Mouse (Mus musculus): Measurements from ENCODE around the gene Map2k7. TPM values are rescaled to one million over a fixed set of nuclear protein-coding genes. Genes with fewer than 3 reads are reported as not detected.

Gene Map2k7
- polyA plus RNA-seq (2014; fragmentation: Illumina TruSeq; extraction: RNeasy Lipid Tissue Mini Kit (QIAGEN cat#74804); ENCODE audit: low read depth, low replicate concordance) = 47.0 TPM

DNA sequence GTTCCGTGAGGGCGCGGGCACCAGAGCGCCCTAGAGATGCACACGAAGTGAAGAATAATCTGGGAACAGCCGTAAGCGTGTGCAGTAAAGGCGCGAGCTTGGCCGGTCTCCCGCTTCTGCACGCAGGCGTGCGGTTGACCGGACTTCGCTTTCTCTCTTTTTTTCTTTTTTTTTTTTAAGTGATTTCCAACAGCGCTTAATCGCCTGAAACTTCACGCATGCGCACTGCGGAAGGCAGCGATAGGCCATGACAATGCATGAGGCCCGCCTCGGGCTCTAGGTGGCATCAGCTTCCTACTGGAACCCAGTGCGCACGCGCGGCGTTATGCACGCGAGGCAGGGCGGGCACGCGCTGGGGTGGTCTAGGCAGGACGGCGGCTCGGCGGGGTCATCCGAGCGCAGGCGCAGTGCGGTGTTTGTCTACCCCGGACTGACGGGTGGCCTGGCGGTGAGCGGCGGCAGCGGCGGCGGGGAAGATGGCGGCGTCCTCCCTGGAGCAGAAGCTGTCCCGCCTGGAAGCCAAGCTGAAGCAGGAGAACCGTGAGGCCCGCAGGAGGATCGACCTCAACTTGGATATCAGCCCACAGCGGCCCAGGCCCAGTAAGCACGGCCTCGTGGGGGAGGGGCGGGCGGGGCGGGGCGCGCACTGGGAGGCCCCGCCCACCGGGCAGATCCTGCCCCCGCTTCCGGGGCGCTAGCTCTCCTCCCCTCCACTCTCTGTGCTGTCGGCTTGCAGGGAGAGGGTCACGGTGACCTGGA lies at the start of gene Map2k7, which contains the start of gene Gm49320:
Gene Map2k7, plus strand, starts transcription at position 307 of the 759 bp plus-strand sequence.
Gene Gm49320, plus strand, starts transcription at position 432 of the 759 bp plus-strand sequence.

DNA sequence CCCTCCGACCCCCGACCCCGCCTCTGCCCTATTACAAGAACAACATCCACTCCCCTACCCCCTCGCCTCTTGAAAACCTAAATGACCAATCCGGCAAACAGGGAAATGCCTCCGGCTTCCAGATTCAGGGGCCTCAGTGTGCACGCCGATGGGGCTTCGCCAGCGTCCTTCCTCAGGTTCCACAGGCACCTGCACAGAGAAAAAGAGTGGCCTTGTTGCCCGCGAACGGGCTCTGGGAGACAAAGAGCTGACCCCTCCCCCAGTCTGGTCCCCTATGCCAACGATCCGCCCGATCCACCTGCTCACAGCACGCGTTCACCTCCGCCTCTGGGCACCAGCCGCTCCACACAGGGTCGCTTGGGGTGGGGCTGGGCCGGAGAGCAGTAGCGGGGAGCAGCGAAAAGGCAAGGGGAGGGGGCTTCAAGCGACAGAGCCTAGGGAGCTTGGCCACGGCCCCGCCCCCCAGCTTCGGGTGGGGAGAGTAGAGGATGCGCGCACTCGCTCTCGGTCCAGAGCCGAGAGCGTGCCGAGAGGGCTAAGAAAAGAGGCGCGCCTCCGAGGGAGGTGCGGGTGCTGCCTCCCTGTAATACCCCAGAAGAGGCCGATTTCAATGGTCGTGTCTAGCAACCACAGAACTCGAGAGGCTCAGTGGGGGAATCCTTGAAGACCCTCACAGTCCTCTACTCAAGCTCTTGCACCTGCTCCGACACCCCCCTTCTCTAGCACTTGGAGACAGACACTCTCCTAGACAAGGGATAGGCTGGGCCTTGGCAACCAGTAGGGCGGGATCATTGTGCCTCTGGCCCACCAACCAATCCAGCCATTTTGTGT lies 21.5 kb upstream of the Map2k7 start, which contains the start of gene Prr36:
Gene Prr36, minus strand, starts transcription at position 669 of the 831 bp plus-strand sequence.

DNA sequence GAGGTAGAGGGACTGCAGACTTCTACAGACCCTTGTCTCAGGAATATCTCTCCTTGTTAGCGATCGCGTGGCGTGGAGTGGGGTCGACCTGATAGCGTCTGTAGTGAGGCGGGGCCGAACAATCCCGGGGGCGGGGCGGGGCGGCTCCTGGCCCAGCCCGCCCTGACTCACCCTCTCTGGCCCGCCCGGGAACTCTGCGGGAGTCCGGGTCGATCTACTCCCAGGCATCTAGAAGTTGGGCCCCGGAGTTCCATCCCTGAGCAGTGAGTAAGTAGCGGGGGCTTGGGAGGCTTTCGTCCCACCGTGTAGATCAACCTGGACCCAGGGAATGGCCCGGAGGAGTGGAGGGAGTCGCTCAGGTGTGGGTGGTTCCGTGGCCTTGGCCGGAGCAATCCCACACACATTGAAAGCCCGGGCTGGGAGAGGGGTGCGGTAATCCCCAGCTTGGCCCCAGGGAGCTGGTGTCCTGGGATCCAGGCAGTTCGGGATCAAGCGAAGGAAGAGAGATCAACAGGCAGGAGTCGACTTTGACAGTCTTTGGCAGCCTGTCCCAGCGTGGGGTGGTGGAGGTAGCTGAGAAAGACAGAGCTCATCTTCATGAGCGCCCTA lies 11.7 kb upstream of the Map2k7 start, which contains the start of gene Lrrc8e:
Gene Lrrc8e, plus strand, starts transcription at position 89 of the 609 bp plus-strand sequence.

DNA sequence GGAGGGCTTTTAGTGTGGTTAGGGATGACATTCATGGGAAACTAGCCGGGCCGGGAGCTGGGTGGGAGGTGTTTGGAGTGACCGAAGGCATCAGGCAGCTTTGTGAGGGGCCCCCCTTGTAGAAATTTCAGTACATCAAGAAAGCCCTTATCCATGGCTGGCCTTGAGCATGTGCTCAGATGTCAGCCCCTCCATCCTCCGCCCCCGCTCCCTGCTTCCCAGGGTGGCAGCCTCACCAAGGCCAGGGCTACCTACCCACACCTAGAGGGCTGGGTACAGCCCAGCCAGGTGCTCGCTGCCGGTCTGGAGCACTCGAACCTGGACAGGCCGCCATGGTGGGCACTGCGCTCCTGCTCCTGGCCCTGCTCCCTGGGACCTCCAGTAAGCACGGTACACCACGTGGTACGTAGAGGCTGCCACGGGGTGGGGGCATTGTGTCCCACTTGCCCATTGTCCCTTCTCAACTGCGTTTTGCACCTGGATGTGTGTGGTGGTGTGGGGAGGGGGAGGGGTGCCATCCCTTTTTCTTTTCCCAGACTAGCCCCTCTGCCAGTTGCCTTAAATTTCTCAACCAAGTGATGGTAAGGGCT lies 9.5 kb downstream of the Map2k7 start, which contains the start of gene Tgfbr3l:
Gene Tgfbr3l, plus strand, starts transcription at position 264 of the 590 bp plus-strand sequence.

DNA sequence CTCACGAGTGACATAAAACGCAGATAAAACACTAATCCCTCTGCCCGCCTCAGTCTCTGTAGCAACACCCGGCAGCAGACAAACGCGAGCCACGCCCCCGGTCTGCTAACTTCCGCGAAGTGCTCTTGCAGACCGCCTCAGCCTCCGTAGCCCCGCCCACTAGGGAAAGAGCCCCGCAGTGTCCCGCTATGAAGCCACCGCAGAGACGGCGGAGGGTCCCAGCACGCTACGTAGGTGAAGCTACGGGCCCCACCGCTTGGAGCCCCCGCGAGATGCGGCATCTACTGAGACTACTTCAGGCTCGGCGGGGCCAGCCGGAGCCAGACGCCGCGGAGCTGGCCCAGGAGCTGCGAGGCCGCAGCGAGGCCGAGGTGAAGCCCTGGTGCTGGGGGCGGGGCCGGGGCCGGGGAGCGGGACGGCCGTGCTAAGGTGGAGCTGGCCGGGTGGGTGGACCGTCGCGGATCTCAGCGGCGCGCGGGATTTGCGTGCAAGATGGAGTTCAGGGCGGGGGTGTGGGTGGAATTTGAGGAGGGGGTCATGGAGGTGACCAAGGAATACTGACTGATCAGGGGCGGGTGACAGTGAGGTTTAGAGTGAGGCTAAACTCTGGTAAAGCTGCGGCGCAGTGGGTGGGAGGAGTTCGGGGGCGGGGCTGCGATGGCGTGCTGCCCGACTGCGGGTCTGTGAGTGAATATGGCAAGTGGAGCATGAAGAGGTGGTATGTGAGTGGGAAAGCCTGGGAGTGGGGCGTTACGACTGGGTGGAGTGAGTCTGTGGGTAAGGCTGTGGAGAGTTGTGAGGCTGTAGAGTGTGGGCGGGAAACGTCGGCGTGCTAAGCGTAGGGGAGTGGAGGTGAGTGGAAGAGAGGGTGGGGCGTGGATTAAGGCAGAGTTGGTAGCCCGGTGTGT lies 14.6 kb downstream of the Map2k7 start, which contains the start of gene Snapc2:
Gene Snapc2, plus strand, starts transcription at position 147 of the 908 bp plus-strand sequence.

DNA sequence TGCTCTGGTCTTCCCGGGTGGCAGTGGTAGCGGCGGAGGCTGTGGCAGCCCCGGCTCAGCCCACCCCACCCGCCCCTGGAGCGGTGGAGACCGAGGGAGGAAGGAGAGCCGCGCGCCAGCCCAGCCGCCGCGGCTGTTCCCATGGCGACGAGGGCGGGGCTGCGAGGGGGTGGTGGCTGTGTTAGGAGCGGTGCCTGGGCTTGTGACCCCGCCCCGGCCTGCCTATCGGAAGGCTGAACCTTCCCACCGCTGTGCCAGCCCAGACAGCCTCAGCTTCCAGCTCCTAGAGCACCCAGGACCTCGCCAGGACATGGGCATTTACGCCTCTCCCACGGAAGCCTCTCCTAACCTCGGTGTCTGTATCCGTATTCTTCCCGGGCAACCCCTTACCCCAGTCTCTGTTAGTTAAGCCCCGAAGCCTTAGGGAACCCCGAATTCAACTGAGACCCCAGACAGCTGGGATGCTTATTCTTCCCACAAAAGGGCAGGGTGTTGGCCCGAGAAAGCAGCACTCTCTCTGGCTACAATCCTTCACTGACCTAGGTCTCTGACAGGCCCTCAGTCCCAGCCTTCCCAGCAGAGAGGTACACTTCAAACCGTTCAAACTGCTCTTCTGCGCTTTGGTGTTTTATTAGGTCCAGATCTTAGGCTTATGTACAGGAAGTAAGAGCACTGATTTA lies 20.7 kb downstream of the Map2k7 start, which contains the start of gene Ctxn1:
Gene Ctxn1, minus strand, starts transcription at position 150 of the 680 bp plus-strand sequence.

DNA sequence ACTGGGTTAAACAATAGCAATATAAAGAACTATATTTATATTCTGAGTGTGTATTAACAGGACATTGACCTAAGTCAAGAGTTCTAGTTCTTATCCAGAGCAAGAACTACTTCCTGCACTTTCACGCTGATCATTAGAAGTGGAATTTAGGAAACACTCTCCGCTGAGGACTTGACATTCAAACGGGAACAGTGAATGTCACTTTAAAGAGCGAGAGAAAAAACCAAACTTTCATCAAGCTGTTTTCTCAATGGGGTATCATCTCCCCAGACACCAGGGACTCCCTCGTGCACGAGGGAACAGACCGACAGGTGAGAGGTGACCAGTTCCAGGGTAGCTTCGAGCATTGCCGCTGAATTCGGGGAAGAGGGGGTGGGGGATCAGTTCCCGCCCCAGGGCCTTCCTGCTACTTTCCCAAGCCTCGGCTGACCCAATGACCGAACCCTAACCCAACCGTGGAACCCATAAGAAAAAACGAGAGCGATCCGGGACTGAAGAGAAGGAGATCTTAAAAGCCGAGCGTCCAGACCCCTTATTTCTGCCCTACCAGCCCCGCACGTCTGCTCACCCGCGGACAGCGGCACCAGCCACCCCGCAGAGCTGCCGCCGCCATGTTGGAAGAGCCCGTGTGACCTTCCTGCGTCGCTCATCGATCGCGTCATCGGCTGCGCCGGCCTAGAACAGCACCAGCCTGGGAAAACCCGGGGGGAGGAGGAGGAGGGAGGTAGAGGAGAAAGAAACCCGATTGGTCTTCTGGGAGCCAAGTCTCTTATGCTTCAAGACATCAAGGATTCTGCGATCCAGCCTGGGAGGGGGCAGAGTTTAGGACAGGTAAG lies 37.0 kb downstream of the Map2k7 start, which contains the start of gene Timm44:
Gene Timm44, minus strand, starts transcription at position 639 of the 836 bp plus-strand sequence.

Other genes starting within 250 kb of the Map2k7 start
- 46.3 TPM for gene Cd209f, start 132.9 kb upstream of the Map2k7 start, polyA plus RNA-seq (2014; fragmentation: Illumina TruSeq; extraction: RNeasy Lipid Tissue Mini Kit (QIAGEN cat#74804); ENCODE audit: low read depth, low replicate concordance)
- gene Cd209g, start 104.6 kb upstream of the Map2k7 start, polyA plus RNA-seq (2014; fragmentation: Illumina TruSeq; extraction: RNeasy Lipid Tissue Mini Kit (QIAGEN cat#74804); ENCODE audit: low read depth, low replicate concordance) = 17.3 TPM
- 28.6 TPM for gene Evi5l, start 72.2 kb upstream of the Map2k7 start, polyA plus RNA-seq (2014; fragmentation: Illumina TruSeq; extraction: RNeasy Lipid Tissue Mini Kit (QIAGEN cat#74804); ENCODE audit: low read depth, low replicate concordance)
- gene Prr36, start 21.3 kb upstream of the Map2k7 start, polyA plus RNA-seq (2014; fragmentation: Illumina TruSeq; extraction: RNeasy Lipid Tissue Mini Kit (QIAGEN cat#74804); ENCODE audit: low read depth, low replicate concordance) = 0.19 TPM
- 5.9 TPM for gene Lrrc8e, start 11.9 kb upstream of the Map2k7 start, polyA plus RNA-seq (2014; fragmentation: Illumina TruSeq; extraction: RNeasy Lipid Tissue Mini Kit (QIAGEN cat#74804); ENCODE audit: low read depth, low replicate concordance)
- gene Gm49320, start 125 bp downstream of the Map2k7 start, polyA plus RNA-seq (2014; fragmentation: Illumina TruSeq; extraction: RNeasy Lipid Tissue Mini Kit (QIAGEN cat#74804); ENCODE audit: low read depth, low replicate concordance) = 2.6 TPM
- gene Tgfbr3l, start 9.5 kb downstream of the Map2k7 start, polyA plus RNA-seq (2014; fragmentation: Illumina TruSeq; extraction: RNeasy Lipid Tissue Mini Kit (QIAGEN cat#74804); ENCODE audit: low read depth, low replicate concordance) = 12.5 TPM
- 31.7 TPM for gene Snapc2, start 14.3 kb downstream of the Map2k7 start, polyA plus RNA-seq (2014; fragmentation: Illumina TruSeq; extraction: RNeasy Lipid Tissue Mini Kit (QIAGEN cat#74804); ENCODE audit: low read depth, low replicate concordance)
- gene Ctxn1, start 20.5 kb downstream of the Map2k7 start, polyA plus RNA-seq (2014; fragmentation: Illumina TruSeq; extraction: RNeasy Lipid Tissue Mini Kit (QIAGEN cat#74804); ENCODE audit: low read depth, low replicate concordance) = 21.8 TPM
- gene Timm44, start 37.2 kb downstream of the Map2k7 start, polyA plus RNA-seq (2014; fragmentation: Illumina TruSeq; extraction: RNeasy Lipid Tissue Mini Kit (QIAGEN cat#74804); ENCODE audit: low read depth, low replicate concordance) = 50.4 TPM
- 11.1 TPM for gene Ccl25, start 86.5 kb downstream of the Map2k7 start, polyA plus RNA-seq (2014; fragmentation: Illumina TruSeq; extraction: RNeasy Lipid Tissue Mini Kit (QIAGEN cat#74804); ENCODE audit: low read depth, low replicate concordance)
- 31.8 TPM for gene Elavl1, start 86.7 kb downstream of the Map2k7 start, polyA plus RNA-seq (2014; fragmentation: Illumina TruSeq; extraction: RNeasy Lipid Tissue Mini Kit (QIAGEN cat#74804); ENCODE audit: low read depth, low replicate concordance)

Measured in adipose tissue, adult 10 weeks (tissue).